Mouse (Mus musculus): ENCODE results near the gene Hbq1a.

DNA sequence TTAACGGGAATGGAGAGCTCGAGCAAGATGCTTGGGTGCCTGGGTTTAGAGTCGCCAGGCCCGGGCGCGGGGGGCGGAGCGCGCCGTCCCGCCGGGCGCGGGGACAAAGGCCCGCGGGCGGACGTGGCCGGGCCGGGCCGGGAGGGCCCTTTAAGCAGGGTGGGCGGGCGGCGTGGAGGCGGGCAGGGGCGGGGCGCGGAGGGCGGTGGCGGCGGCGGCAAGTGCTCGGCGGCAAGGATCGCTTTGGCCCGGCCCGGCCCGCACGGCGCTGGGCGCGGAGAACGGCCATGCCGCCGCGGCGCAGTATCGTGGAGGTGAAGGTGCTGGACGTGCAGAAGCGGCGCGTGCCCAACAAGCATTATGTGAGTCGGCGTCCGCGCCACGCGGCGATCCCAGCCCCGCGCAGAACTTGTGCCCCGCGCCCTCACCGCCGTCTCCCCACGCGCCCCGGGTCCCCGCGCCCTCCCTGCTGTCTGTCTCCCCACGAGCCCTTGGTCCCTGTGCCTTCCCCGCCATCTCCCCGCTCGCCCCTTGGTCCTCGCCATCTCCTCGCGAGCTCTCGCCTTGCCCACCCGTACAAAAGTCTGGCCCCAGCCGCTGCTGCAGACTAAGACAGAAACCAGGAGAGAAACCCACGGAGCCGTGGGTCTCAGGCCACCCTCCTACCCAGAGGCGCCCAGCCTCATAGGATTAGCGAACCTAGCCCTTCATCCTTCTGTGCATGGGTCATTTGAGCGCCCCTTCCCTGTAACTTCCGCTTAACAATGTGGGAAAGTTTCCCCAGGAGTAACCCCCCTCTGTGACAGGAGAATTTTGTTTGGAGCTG is 48.0 kb downstream of the Hbq1a start, which contains the start of gene Sh3pxd2b:
- TF ChIP-seq POLR2A (IDR thresholded peaks at IDR 0.05; ENCODE audit: low read depth, low read length) (no peak), CTCF (IDR thresholded peaks at IDR 0.05; ENCODE audit: extremely low read depth, insufficient read length, insufficient replicate concordance, low read depth, low read length) (no peak)
